In genomic region chr3:136866095-136866494, GRCm38 (mm10) we compare ENCODE assay signal across 28 mouse cellular contexts.
DNase-seq lines count a peak whose midpoint lies in the region; ATAC-seq and TF ChIP-seq lines count a peak whose summit lies in the region.
"Had no signal": no experiment of that assay in that cellular context is flagged by ENCODE, and none has a peak within 500 bp of the region (broad histone marks: within the 10 kb centered on the region; RNA-seq: fewer than 3 reads in every experiment).

No protein-coding gene starts in this region.

- CTCF ChIA-PET in Patski (lab: Charles Lee): interaction anchor here (1.1 to 1.3 kb wide), 3 partner anchors 11 to 51 kb away, joined by 3 read pairs; no protein-coding TSS in a partner anchor

- WGBS in lung, postnatal 0 days: 92% methylated on average over 3 of the region's 3 CpGs

- no peaks in the 10 kb centered on the region for H3K36me3 ChIP-seq in lung, postnatal 0 days (ENCODE audit: insufficient read depth, low read length)
- H3K36me3 ChIP-seq in CH12.LX (replicated peaks in 1 of 2; ENCODE audit: control insufficient read depth in 1 of 2, insufficient read depth in 1 of 2, low read length in 1 of 2): peaks cover 11 to 39% of the 10 kb centered on the region in 2 experiments
- H3K36me3 ChIP-seq: embryonic facial prominence, embryonic 10.5 days; embryonic facial prominence, embryonic 13.5 days; forebrain, embryonic 10.5 days; hindbrain, embryonic 13.5 days; intestine, embryonic 15.5 days had no signal

- peaks cover 10% of the 10 kb centered on the region for H3K79me2 ChIP-seq in CH12.LX (replicated peaks; ENCODE audit: control insufficient read depth, extremely low read depth, insufficient read depth, poor library complexity, severe bottlenecking)

- POLR2A ChIA-PET in Patski (lab: Charles Lee): interaction anchor here (1.0 to 1.4 kb wide), 2 partner anchors 11 to 197 kb away, joined by 3 to 6 read pairs; partner anchors contain the start of gene Ppp3ca

- ATAC-seq in lung, postnatal 0 days: no peak
- ATAC-seq in Patski: peak; percentile 52
- ATAC-seq: forebrain, embryonic 13.5 days; forebrain, embryonic 16.5 days; hindbrain, embryonic 16.5 days; intestine, embryonic 15.5 days had no signal

- no peaks in the 10 kb centered on the region for H3K27me3 ChIP-seq in lung, postnatal 0 days (replicated peaks; ENCODE audit: insufficient read depth, low read length)
- H3K27me3 ChIP-seq in CH12.LX (replicated peaks): no peaks in the 10 kb centered on the region
- H3K27me3 ChIP-seq in Patski: no peaks in the 10 kb centered on the region
- H3K27me3 ChIP-seq: embryonic facial prominence, embryonic 13.5 days; forebrain, embryonic 13.5 days; hindbrain, embryonic 13.5 days; intestine, embryonic 15.5 days had no signal

- peak; percentile 33 for DNase-seq in adrenal gland, adult 2 months
- DNase-seq in adrenal gland, adult 8-10 months: no peak
- no peak for DNase-seq in lung, postnatal 0 days (ENCODE audit: low spot score)
- DNase-seq in lung, postnatal 10 days: no peak
- DNase-seq in CH12.LX (ENCODE audit: extremely low read depth) (no peak), Patski (ENCODE audit: low read depth, low spot score) (peak; percentile 71)
- no peak for DNase-seq in thymus, postnatal 25 days
- DNase-seq in gastrocnemius, postnatal 25 days: no peak
- DNase-seq: adrenal gland, postnatal 25 days; cerebellum, adult 11-12 months; cerebellum, adult 8-10 months; cerebellum, postnatal 10 days; cerebellum, postnatal 36 days; embryo, embryonic 11 days; gastrocnemius, postnatal 14 days; heart, adult 2 months; kidney, adult 11 months had no signal

- H3K4me3 ChIP-seq in lung, postnatal 0 days (ENCODE audit: low read depth, low read length): no peak overlapping the region
- H3K4me3 ChIP-seq in CH12.LX (replicated peaks in 1 of 3; ENCODE audit: low read depth in 2 of 3, low read length in 2 of 3, poor library complexity in 1 of 3): no peak overlapping the region
- H3K4me3 ChIP-seq: embryonic facial prominence, embryonic 10.5 days; embryonic facial prominence, embryonic 13.5 days; erythroblast, embryonic 14.5 days; forebrain, embryonic 10.5 days; forebrain, embryonic 13.5 days; heart, adult 2 months; hindbrain, embryonic 13.5 days; intestine, embryonic 15.5 days had no signal

- no peak for TF ChIP-seq POLR2A in CH12.LX (IDR thresholded peaks at IDR 0.05; ENCODE audit: low read depth, low read length)

- TF ChIP-seq RAD21 in CH12.LX (IDR thresholded peaks at IDR 0.05; ENCODE audit: low read depth, low read length): no peak

- TF ChIP-seq CTCF in lung, postnatal 0 days (IDR thresholded peaks at IDR 0.05): no peak
- TF ChIP-seq CTCF in CH12.LX (conservative IDR thresholded peaks at IDR 0.05 in 1 of 2, IDR thresholded peaks at IDR 0.05 in 1 of 2; ENCODE audit: low read depth in 2 of 2, low read length in 2 of 2) (no peak), Patski (IDR thresholded peaks at IDR 0.05) (no peak)

- TF ChIP-seq EP300 in lung, postnatal 0 days (IDR thresholded peaks at IDR 0.05): no peak
- no peak for TF ChIP-seq EP300 in CH12.LX (IDR thresholded peaks at IDR 0.05; ENCODE audit: low read length)

- peak overlapping the region; percentile 60 for H3K27ac ChIP-seq in lung, postnatal 0 days (ENCODE audit: low read length)
- no peak overlapping the region for H3K27ac ChIP-seq in CH12.LX (ENCODE audit: insufficient read depth, low read depth)
- H3K27ac ChIP-seq: embryonic facial prominence, embryonic 10.5 days; embryonic facial prominence, embryonic 13.5 days; forebrain, embryonic 10.5 days; forebrain, embryonic 13.5 days; heart, adult 2 months; hindbrain, embryonic 13.5 days; intestine, embryonic 15.5 days had no signal

- H3K9ac ChIP-seq in lung, postnatal 0 days (replicated peaks; ENCODE audit: low read depth): no peak overlapping the region
- H3K9ac ChIP-seq in CH12.LX (ENCODE audit: insufficient read depth, low read depth): no peak overlapping the region
- H3K9ac ChIP-seq: embryonic facial prominence, embryonic 13.5 days; forebrain, embryonic 13.5 days; hindbrain, embryonic 13.5 days; intestine, embryonic 15.5 days had no signal

- H3K9me3 ChIP-seq in lung, postnatal 0 days (ENCODE audit: low read length): no peaks in the 10 kb centered on the region
- no peaks in the 10 kb centered on the region for H3K9me3 ChIP-seq in CH12.LX (replicated peaks; ENCODE audit: low read length)
- H3K9me3 ChIP-seq: embryonic facial prominence, embryonic 10.5 days; embryonic facial prominence, embryonic 13.5 days; forebrain, embryonic 10.5 days; forebrain, embryonic 13.5 days; G1E; hindbrain, embryonic 13.5 days; intestine, embryonic 15.5 days had no signal

- dilution Hi-C loops in CH12.LX (cut with MboI; ENCODE audit: extremely low pct_ligation_motif_present, extremely low pct_unique_long_range_greater_than_20kb, low sequenced_read_pairs): no loop called here

- H3K4me1 ChIP-seq in lung, postnatal 0 days (ENCODE audit: insufficient read depth, low read depth, low read length): 0 out of 2 replicates have a peak, but pooled peaks cover 6% of the 10 kb centered on the region
- H3K4me1 ChIP-seq in CH12.LX (ENCODE audit: control insufficient read depth in 1 of 2, insufficient read depth in 2 of 2): peaks cover 11 to 75% of the 10 kb centered on the region in 2 experiments
- H3K4me1 ChIP-seq: embryonic facial prominence, embryonic 10.5 days; forebrain, embryonic 10.5 days; intestine, embryonic 15.5 days had no signal

- H3K4me2 ChIP-seq in lung, postnatal 0 days (replicated peaks; ENCODE audit: low read depth, low read length): no peak overlapping the region
- no peak overlapping the region for H3K4me2 ChIP-seq in CH12.LX (ENCODE audit: insufficient read depth, low read depth, poor library complexity, severe bottlenecking)
- H3K4me2 ChIP-seq: embryonic facial prominence, embryonic 13.5 days; forebrain, embryonic 13.5 days; heart, embryonic 11.5 days; hindbrain, embryonic 13.5 days; intestine, embryonic 15.5 days had no signal

- in situ Hi-C loops in CH12.LX (cut with MboI; ENCODE audit: low pct_ligation_motif_present, low pct_unique_long_range_greater_than_20kb, low sequenced_read_pairs): no loop called here
- in situ Hi-C loops in Patski (cut with MboI; ENCODE audit: low pct_unique_long_range_greater_than_20kb): loop anchor here (5.0 to 10.0 kb wide), 2 partner anchors 421 to 886 kb away; no protein-coding TSS in a partner anchor

TF ChIP-seq in CH12.LX, 34 proteins besides CTCF, POLR2A, EP300 and RAD21:
- TF ChIP-seq MYC (IDR thresholded peaks at IDR 0.05; ENCODE audit: low read depth, low read length) (no peak), ZNF384 (IDR thresholded peaks at IDR 0.05; ENCODE audit: low read depth, low read length) (no peak), ZMIZ1 (IDR thresholded peaks at IDR 0.05; ENCODE audit: low read depth, low read length) (0 out of 2 replicates have a peak, but pooled peaks have one; percentile 40)

Comparison
In these comparisons a context has a peak if more than half of its experiments do, and no peak if none do; other contexts are left out.
1. DNase-seq: peak in adrenal gland, adult 2 months (single experiment) and Patski (single experiment); none in adrenal gland, adult 8-10 months (single experiment), lung, postnatal 0 days (single experiment), lung, postnatal 10 days (single experiment), CH12.LX (single experiment), thymus, postnatal 25 days (single experiment) and gastrocnemius, postnatal 25 days (single experiment).